Mouse (Mus musculus) hindbrain, embryonic 13.5 days (tissue): ENCODE measurements around the gene Tmem266. TPM values are rescaled to one million over a fixed set of nuclear protein-coding genes. Genes with fewer than 3 reads are reported as not detected.

Experiments
- ATAC-seq: fragments of 200-750 bp; cut with Nextera tagmentation; 2 replicates; pipeline ENCODE4 v1.8.0; 2017; ENCODE audit warnings: moderate TSS enrichment; ENCODE audit not compliant: low FRiP score
- H3K27ac ChIP-seq: fragments of 300-500 bp; sonication (generic); 2 replicates; pipeline ENCODE4 v1.5.1; 2015; ENCODE audit warnings: inconsistent platforms, mild to moderate bottlenecking, moderate library complexity
- H3K27me3 ChIP-seq: fragments of 300-500 bp; sonication (generic); 2 replicates; pipeline ENCODE4 v1.6.1; 2015; ENCODE audit warnings: mild to moderate bottlenecking, inconsistent platforms
- H3K36me3 ChIP-seq: fragments of 300-500 bp; sonication (generic); 2 replicates; pipeline ENCODE4 v1.6.1; 2015; ENCODE audit warnings: mild to moderate bottlenecking, inconsistent platforms
- H3K4me1 ChIP-seq: fragments of 300-500 bp; sonication (generic); replicated peaks from 2 replicates; pipeline ENCODE4 v1.6.1; 2015; ENCODE audit warnings: inconsistent platforms
- H3K4me2 ChIP-seq: fragments of 300-500 bp; sonication (generic); 2 replicates; pipeline ENCODE4 v1.6.1; 2015; ENCODE audit warnings: inconsistent platforms, mild to moderate bottlenecking, moderate library complexity
- H3K4me3 ChIP-seq: fragments of 300-500 bp; sonication (generic); 2 replicates; pipeline ENCODE4 v1.5.1; 2015; ENCODE audit warnings: mild to moderate bottlenecking, inconsistent platforms
- H3K9ac ChIP-seq: fragments of 300-500 bp; sonication (generic); 2 replicates; pipeline ENCODE4 v1.6.1; 2015; ENCODE audit warnings: mild to moderate bottlenecking, inconsistent platforms
- H3K9me3 ChIP-seq: fragments of 300-500 bp; sonication (generic); 2 replicates; pipeline ENCODE4 v1.6.1; 2016; ENCODE audit warnings: inconsistent platforms
- WGBS: fragments of 180-500 bp; shearing (Covaris S2); methylation state at CpG from one replicate; pipeline ENCODE4 v1.1.7; 2015; 5-methylcytosine and 5-hydroxymethylcytosine counted together
- polyA plus RNA-seq: library from polyadenylated mRNA; unstranded; fragments of >200 nt; fragmentation: Nextera tagmentation; extraction: Ambion mirVana; gene quantifications from 2 replicates; pipeline ENCODE4 v1.2.1, GENCODE M21; 2015

Tmem266 gene
- polyA plus RNA-seq, 1 experiment from 2014 or later, result 3.1 TPM

DNA sequence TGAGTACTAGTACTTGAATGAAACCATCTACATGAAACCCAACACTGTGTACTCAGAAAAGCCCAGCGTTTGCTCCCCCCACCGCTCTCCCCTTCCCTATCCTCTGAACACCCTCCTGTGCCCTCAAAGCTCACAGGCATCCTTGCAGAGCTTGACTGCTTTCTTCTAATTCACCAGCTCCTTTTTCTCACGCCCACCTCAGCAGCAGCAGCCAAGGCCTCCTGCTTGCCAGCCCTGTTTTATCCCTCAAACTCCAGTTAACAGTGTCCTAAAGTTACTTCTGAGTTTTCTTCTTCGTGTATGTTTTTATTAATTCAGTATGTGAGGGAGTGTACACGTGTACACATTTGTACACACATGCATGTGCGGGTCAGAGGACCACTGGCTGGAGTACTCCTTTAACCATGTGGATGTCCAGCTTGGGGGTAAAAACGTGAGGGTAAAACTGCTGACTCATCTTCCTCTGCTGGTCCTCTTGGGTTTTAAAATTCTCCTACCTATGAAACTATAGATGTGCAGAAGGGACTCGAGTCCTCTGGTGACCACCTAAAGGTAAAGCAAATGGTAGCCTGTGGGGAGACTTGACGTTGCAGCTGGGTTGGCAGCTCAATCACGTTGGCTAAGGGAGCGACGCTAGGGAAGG lies 13.0 kb upstream of the Tmem266 start:
- ATAC-seq, result no peak
- Histone ChIP-seq H3K36me3 (no peaks in the 10 kb centered on the region), H3K9me3 (no peaks in the 10 kb centered on the region), H3K4me1 (no peaks in the 10 kb centered on the region), H3K9ac (no peak overlapping the region), H3K4me3 (no peak overlapping the region), H3K27me3 (no peaks in the 10 kb centered on the region), H3K27ac (no peak overlapping the region), H3K4me2 (no peak overlapping the region)
- 67% methylated on average over 12 of the region's 12 CpGs for WGBS

DNA sequence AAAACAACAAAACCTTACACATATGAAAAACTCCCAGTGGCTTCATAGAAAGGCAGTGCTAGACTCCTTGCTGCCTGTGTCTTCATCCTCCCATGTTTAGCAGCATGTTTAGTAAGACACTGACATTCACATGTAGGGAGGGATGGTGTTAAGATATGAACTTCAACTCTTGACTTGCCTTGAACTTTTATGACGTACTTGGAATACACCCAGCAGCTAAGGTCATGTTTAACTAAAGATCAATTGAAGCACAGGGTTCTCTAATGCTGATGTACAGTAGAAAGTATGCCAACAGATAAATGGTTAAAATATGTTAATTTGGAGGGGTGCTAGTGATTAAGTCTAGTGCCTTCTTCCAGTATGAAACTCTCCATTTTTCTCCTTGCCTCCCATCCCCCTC lies 4.1 kb upstream of the Tmem266 start:
- Histone ChIP-seq H3K4me3 (no peak overlapping the region), H3K27me3 (peaks cover 7% of the 10 kb centered on the region; the same call in 1 of the 2 replicates), H3K4me2 (no peak overlapping the region), H3K4me1 (peaks cover 16% of the 10 kb centered on the region), H3K36me3 (no peaks in the 10 kb centered on the region), H3K9ac (no peak overlapping the region), H3K9me3 (no peaks in the 10 kb centered on the region), H3K27ac (no peak overlapping the region)
- no peak for ATAC-seq
- 87% methylated on average over 1 of the region's 1 CpGs for WGBS

DNA sequence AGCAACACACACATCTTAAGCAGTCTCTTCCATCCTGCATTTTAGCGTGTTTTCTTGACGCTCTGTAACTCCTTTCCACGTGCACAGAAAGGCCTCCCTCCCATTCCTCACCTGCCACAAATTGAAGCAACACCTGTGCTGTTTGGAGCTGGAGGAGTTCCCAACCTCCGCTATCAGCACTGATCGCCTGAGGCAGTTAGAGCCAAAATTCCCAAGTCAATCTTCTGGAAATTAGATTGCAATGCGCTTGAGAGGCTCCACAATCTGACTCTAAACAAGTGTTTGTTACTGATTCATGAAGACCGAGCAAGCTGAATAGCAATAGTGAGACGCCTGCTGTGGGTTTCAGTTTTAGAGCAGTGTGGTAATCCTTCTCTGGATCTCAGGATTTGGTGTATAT lies 2.6 kb upstream of the Tmem266 start:
- Histone ChIP-seq H3K36me3 (no peaks in the 10 kb centered on the region), H3K27ac (no peak overlapping the region), H3K9ac (no peak overlapping the region), H3K4me1 (peaks cover 27% of the 10 kb centered on the region), H3K9me3 (no peaks in the 10 kb centered on the region), H3K27me3 (peaks cover 13% of the 10 kb centered on the region), H3K4me3 (no peak overlapping the region), H3K4me2 (no peak overlapping the region)
- WGBS, result 50% methylated on average over 8 of the region's 8 CpGs
- ATAC-seq, result no peak

DNA sequence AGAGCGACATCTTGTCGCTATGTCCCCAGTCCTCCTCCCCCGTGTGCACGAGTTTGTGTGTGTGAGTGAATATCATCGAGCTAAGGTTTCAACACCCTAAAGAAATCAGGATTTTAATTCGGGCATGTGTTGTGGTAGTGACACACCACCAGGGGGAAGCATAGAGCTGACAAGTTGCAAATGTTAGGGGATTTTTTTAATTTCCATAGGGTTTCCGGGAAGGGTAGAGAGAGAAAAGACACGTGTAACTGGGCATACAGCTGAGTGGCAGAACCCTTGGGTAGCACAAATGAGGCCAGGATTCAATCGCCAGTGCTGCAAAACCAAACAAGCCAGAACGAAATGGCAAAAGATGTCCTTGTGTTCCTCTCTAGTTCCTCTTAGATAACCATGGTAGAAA lies 2.2 kb upstream of the Tmem266 start:
- Histone ChIP-seq H3K4me2 (no peak overlapping the region), H3K4me1 (peaks cover 27% of the 10 kb centered on the region), H3K27ac (no peak overlapping the region), H3K4me3 (no peak overlapping the region), H3K9me3 (no peaks in the 10 kb centered on the region), H3K9ac (no peak overlapping the region), H3K36me3 (no peaks in the 10 kb centered on the region), H3K27me3 (peaks cover 16% of the 10 kb centered on the region)
- WGBS, result 49% methylated on average over 10 of the region's 10 CpGs
- no peak for ATAC-seq

DNA sequence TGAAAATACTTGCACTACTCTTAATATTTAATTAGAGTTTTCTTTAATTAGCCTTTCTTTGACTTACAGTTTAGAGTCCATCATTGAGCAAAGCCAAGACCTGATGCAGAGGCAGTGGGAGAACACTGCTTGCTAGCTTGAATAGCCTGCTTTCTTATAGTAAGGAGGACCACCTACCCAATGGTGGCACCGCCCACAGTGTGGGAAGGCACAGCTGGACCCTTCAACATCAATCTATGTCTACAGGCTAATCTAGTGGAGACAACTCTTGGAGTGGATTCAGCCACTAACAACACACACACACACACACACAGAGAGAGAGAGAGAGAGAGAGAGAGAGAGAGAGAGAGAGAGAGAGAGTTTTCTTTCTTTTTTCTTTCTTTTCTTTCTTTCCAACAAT lies 1.7 kb upstream of the Tmem266 start:
- ATAC-seq, result no peak
- no peaks in the 10 kb centered on the region for H3K9me3 ChIP-seq
- H3K9ac ChIP-seq, result no peak overlapping the region
- H3K27ac ChIP-seq, result no peak overlapping the region
- 15% methylated on average over 1 of the region's 1 CpGs for WGBS
- no peaks in the 10 kb centered on the region for H3K36me3 ChIP-seq
- H3K4me3 ChIP-seq, result no peak overlapping the region
- no peak overlapping the region for H3K4me2 ChIP-seq
- peaks cover 17% of the 10 kb centered on the region for H3K27me3 ChIP-seq
- H3K4me1 ChIP-seq, result peaks cover 27% of the 10 kb centered on the region

DNA sequence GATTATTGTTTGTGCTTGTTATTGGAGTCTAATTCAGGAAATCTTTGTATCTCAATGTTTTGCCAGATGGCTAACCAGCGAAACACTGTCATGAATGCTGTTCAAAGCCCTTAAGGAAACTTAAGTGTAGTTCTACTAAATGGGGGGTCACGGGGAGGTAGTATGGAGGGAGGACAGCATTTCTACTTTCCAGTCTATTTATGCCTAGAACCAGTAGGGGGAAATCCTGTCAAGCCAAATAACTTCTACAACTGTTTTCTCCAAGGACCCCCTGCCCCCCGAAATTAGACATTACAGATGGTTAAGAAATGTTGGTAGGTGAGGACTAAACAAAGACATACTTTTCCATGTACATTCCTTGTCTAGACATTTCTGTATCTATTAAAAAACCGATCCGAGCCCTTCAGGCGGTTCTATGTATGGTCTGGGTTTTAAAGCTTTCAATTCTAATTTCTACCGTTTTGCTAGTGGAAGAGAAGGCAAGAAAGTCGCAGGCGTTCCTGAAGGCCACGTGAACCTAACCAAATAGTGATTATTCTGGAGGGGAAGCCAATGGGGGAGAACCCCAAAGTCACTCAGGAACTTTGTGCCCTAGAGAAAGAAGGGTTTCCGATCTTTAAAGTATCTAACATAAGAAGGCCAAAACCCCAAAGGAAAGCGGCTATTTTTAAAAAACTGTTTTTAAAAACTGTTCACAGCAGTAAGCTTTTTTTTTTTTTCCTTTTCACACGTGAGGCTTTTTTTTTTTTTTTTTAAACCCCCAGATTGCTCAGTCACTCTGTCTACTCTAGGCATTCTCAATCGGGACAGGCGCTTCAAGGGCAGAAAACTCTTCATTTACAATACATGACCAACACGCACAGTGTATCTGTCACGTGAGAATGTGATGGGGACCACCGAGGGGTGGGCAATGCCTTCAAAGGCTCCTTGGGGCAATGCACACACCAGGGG lies 874 bp upstream of the Tmem266 start:
- WGBS, result 16% methylated on average over 18 of the region's 18 CpGs
- peak overlapping the region; percentile 75 for H3K4me2 ChIP-seq
- no peak for ATAC-seq
- peak overlapping the region; percentile 67 for H3K4me3 ChIP-seq
- H3K4me1 ChIP-seq, result peaks cover 27% of the 10 kb centered on the region
- H3K9ac ChIP-seq, result peak overlapping the region; percentile 84
- H3K27me3 ChIP-seq, result peaks cover 20% of the 10 kb centered on the region
- no peaks in the 10 kb centered on the region for H3K9me3 ChIP-seq
- peak overlapping the region; percentile 86; the same call in 1 of the 2 replicates for H3K27ac ChIP-seq
- no peaks in the 10 kb centered on the region for H3K36me3 ChIP-seq

DNA sequence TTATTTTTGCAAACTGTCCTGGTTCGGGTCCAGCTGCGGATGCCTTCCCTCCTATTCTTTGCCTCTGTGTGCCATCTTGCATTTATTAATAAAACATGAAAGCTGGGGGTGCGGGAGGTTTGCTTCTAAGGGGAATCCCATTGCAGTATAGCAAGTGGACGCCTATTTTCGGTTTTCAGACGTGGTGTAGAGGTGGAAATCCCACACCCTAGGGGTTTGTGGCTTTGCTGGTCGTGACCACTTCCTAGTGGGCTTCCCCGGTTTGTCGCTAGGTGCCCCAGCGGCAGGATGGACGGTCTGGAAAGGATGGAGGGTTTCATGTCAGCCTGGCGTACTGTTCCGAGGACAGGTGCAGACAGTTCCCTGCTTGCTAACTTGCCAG lies 512 bp downstream of the Tmem266 start:
- H3K27me3 ChIP-seq, result peaks cover 20% of the 10 kb centered on the region
- H3K4me1 ChIP-seq, result peaks cover 34% of the 10 kb centered on the region
- H3K9ac ChIP-seq, result peak overlapping the region; percentile 84
- H3K4me3 ChIP-seq, result peak overlapping the region; percentile 67
- under 1% methylated on average over 13 of the region's 13 CpGs for WGBS
- H3K27ac ChIP-seq, result peak overlapping the region; percentile 86
- H3K4me2 ChIP-seq, result peak overlapping the region; percentile 75
- peak; percentile 47 for ATAC-seq
- no peaks in the 10 kb centered on the region for H3K36me3 ChIP-seq
- H3K9me3 ChIP-seq, result no peaks in the 10 kb centered on the region

DNA sequence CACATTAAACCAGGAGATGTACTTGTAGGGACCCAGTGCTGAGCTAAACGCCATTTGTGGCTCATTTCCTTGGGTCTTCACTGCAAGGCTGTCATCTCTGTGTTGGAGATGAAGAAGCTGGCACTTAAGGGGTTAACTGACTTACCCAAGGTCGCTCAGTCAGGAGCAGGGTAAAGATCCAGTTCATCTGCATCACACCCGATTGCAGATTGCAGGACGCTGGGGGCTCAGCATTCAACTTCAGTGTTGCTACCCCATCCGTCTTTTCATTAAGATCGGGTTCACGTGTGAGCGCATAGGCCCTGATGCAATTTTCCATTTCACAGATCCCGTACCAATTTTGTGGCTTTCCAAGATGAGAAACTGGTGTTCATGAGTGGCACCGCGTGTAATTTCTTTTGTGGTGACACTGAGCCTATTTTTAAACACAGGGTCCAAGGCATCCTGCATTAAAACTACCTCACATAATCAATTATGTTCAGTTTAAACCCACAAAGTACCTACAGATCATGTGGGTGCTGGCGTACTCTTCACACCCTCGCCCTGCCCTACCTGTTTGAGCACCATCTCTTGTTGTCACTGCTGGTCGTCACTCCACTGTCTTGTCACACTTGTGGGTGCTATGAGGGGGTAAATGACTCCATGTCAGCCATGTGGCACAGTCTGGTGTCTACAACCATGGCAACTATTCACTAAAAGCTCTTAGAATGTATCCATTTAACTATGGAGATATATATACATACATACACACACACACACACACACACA lies 1.6 kb downstream of the Tmem266 start:
- no peak for ATAC-seq
- peaks cover 16% of the 10 kb centered on the region for H3K27me3 ChIP-seq
- no peaks in the 10 kb centered on the region for H3K36me3 ChIP-seq
- no peak overlapping the region for H3K9ac ChIP-seq
- H3K4me3 ChIP-seq, result peak overlapping the region; percentile 15; the same call in 1 of the 2 replicates
- no peak overlapping the region for H3K27ac ChIP-seq
- peak overlapping the region; percentile 75 for H3K4me2 ChIP-seq
- peaks cover 45% of the 10 kb centered on the region for H3K4me1 ChIP-seq
- 19% methylated on average over 14 of the region's 14 CpGs for WGBS
- no peaks in the 10 kb centered on the region for H3K9me3 ChIP-seq

DNA sequence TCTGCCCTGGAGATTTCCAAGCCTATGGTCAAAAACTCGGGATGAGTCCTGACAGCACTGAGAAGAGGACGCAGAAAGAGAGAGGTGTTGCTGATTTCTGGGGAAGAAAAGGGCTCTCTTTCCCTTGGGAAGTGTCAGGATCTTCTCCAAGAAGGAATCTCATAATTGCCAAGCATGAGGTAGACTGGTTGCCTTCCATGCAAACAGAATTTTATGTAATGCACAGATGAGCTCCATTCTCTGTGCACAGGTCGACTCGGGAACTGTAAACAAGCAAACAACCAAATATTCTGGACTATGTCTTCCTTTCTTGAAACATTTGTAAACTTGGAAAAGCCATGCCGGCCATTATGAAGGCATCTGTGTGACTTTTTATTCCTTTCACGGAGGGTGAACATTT lies 2.7 kb downstream of the Tmem266 start:
- H3K27ac ChIP-seq, result no peak overlapping the region
- H3K4me3 ChIP-seq, result no peak overlapping the region
- H3K4me2 ChIP-seq, result no peak overlapping the region
- no peaks in the 10 kb centered on the region for H3K9me3 ChIP-seq
- ATAC-seq, result no peak
- peaks cover 12% of the 10 kb centered on the region for H3K27me3 ChIP-seq
- WGBS, result 83% methylated on average over 6 of the region's 6 CpGs
- peaks cover 47% of the 10 kb centered on the region for H3K4me1 ChIP-seq
- H3K9ac ChIP-seq, result no peak overlapping the region
- H3K36me3 ChIP-seq, result no peaks in the 10 kb centered on the region

DNA sequence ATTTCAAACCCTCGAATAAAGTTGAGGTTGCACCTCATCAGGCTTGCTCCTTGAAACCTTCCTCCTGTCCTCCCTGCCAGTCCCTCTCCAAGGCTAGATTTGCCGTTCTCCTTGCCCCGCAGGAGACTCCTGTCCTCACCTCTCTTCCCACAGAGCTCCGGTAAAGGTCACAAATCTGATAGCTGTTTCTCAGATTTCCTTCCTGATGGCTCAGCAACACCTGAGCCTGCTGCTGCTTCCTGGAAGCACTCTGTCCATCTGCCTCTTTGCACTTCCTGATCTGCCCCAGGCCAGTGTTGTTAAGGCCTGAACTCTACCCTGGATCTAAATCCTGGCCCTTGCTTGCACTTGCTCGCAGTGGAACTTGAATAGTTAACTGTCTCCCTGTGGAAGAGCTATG lies 5.8 kb downstream of the Tmem266 start:
- Histone ChIP-seq H3K9me3 (no peaks in the 10 kb centered on the region), H3K9ac (peak overlapping the region; percentile 43), H3K36me3 (0 out of 2 replicates have a peak, but pooled peaks cover 3% of the 10 kb centered on the region), H3K4me3 (no peak overlapping the region), H3K4me2 (peak overlapping the region; percentile 29; the same call in 1 of the 2 replicates), H3K27me3 (peaks cover 12% of the 10 kb centered on the region), H3K4me1 (peaks cover 33% of the 10 kb centered on the region), H3K27ac (no peak overlapping the region)
- no peak for ATAC-seq
- 48% methylated on average over 5 of the region's 5 CpGs for WGBS

DNA sequence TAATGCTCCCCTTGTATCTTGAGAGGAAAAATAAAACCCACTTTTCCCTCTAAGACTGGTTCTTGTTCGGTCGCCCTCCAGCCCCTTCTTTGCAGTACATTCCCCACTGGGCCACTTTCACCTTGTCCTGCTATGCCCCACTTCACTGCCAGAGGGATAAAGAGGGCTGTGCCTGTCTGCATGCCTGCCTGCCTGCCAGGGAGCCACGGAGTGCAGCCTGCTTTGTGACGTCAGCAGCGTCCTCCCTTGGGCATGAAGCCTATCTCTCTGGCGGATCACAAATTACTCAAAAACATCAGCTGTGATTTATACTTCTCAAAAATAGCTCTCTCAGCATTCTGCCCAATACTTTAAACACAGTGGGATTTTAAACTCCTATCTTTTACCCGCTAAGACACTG lies 6.2 kb downstream of the Tmem266 start:
- Histone ChIP-seq H3K27me3 (peaks cover 10% of the 10 kb centered on the region), H3K9ac (peak overlapping the region; percentile 43), H3K4me1 (peaks cover 29% of the 10 kb centered on the region), H3K27ac (no peak overlapping the region), H3K4me2 (peak overlapping the region; percentile 29; the same call in 1 of the 2 replicates), H3K4me3 (no peak overlapping the region), H3K36me3 (0 out of 2 replicates have a peak, but pooled peaks cover 7% of the 10 kb centered on the region), H3K9me3 (no peaks in the 10 kb centered on the region)
- ATAC-seq, result no peak
- WGBS, result 30% methylated on average over 7 of the region's 7 CpGs

DNA sequence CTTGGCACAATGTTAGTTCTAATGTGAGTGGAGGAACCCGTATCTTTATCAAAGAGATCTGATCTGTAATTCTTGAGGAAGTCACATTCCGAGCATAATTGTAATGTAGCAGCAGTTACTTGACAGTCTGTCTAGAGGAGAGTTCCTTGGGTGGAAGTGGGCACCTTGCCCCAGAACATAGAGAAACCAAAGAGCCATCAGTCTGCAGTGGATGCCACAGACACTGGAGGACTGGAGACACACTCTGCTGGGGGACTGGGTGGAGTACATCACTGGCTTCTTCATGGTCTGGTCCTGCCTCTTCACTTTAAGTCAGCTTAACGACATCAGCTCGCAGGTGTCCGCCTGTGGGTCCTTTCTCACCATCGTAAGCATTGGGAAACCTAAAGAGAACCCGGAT lies 17.5 kb downstream of the Tmem266 start:
- ATAC-seq, result no peak

More for the DNA sequence above, 17.5 kb downstream of the Tmem266 start:
- Histone ChIP-seq H3K27me3 (no peaks in the 10 kb centered on the region), H3K9ac (no peak overlapping the region), H3K4me1 (no peaks in the 10 kb centered on the region), H3K27ac (no peak overlapping the region), H3K4me2 (no peak overlapping the region), H3K9me3 (no peaks in the 10 kb centered on the region), H3K36me3 (no peaks in the 10 kb centered on the region), H3K4me3 (no peak overlapping the region)
- 95% methylated on average over 7 of the region's 7 CpGs for whole genome bisulfite sequencing
